Comparison of ENCODE assay signal across 29 mouse cellular contexts in the genomic region with DNA sequence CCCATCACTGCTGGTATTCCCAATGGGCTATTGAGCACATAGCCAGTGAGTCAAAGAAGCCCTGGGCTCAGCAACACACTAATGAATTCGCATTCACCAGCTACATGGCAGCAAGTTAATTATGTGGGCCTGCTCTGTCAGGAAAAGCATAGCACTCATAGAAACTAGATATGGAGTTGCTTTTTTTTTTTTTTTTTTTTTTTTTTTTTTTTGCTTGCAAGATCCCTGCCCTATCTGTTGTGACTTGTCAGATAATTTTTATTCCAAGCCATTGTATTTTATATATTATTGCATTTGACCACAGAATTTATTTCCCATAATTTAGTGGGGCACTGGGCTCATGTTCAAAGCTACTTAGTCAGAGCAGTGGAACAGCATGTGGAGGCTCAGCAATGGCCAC.
DNase-seq lines count a peak whose midpoint lies in the region; ATAC-seq and TF ChIP-seq lines count a peak whose summit lies in the region.
"Had no signal": no experiment of that assay in that cellular context is flagged by ENCODE, and none has a peak within 500 bp of the region (broad histone marks: within the 10 kb centered on the region; RNA-seq: fewer than 3 reads in every experiment).

No protein-coding gene starts in this region.

- ATAC-seq in intestine, embryonic 15.5 days, result peak; percentile 36
- no peak for ATAC-seq in intestine, embryonic 16.5 days
- ATAC-seq: CD4-positive, CD25-positive, alpha-beta regulatory T cell, adult 4 months; forebrain, postnatal 0 days; inflammation-experienced regulatory T-cells, adult 6 months had no signal

- no peaks in the 10 kb centered on the region for H3K27me3 ChIP-seq in intestine, embryonic 15.5 days (replicated peaks)
- no peaks in the 10 kb centered on the region for H3K27me3 ChIP-seq in intestine, embryonic 16.5 days (replicated peaks; ENCODE audit: control insufficient read depth, insufficient read depth, low read length)
- H3K27me3 ChIP-seq in CH12.LX (replicated peaks), result no peaks in the 10 kb centered on the region
- H3K27me3 ChIP-seq: forebrain, embryonic 12.5 days; heart, embryonic 12.5 days; hindbrain, embryonic 15.5 days; liver, embryonic 13.5 days; neural tube, embryonic 12.5 days had no signal

- no peak overlapping the region for H3K9ac ChIP-seq in intestine, embryonic 15.5 days
- H3K9ac ChIP-seq in intestine, embryonic 16.5 days (ENCODE audit: low read depth, low read length), result no peak overlapping the region
- H3K9ac ChIP-seq in CH12.LX (ENCODE audit: insufficient read depth, low read depth), result peak overlapping the region; percentile 57
- H3K9ac ChIP-seq: forebrain, embryonic 12.5 days; forebrain, postnatal 0 days; heart, embryonic 12.5 days; hindbrain, embryonic 15.5 days; liver, embryonic 13.5 days; neural tube, embryonic 12.5 days had no signal

- no peak for TF ChIP-seq CTCF in CH12.LX (conservative IDR thresholded peaks at IDR 0.05 in 1 of 2, IDR thresholded peaks at IDR 0.05 in 1 of 2; ENCODE audit: low read depth in 2 of 2, low read length in 2 of 2)
- TF ChIP-seq CTCF in brain, embryonic 14.5 days (IDR thresholded peaks at IDR 0.05; ENCODE audit: borderline replicate concordance, extremely low read depth, insufficient read depth, insufficient read length), result no peak
- no peak for TF ChIP-seq CTCF in olfactory bulb, adult 2 months (IDR thresholded peaks at IDR 0.05; ENCODE audit: insufficient read depth, low read depth, low read length)

- dilution Hi-C loops in CH12.LX (cut with MboI; ENCODE audit: extremely low pct_ligation_motif_present, extremely low pct_unique_long_range_greater_than_20kb, low sequenced_read_pairs), result no loop called here

- H3K4me3 ChIP-seq in intestine, embryonic 15.5 days (replicated peaks), result no peak overlapping the region
- no peak overlapping the region for H3K4me3 ChIP-seq in intestine, embryonic 16.5 days (ENCODE audit: low read length)
- peak overlapping the region in 1 of 3 experiments; percentile 80 for H3K4me3 ChIP-seq in CH12.LX (replicated peaks in 1 of 3; ENCODE audit: low read depth in 2 of 3, low read length in 2 of 3, poor library complexity in 1 of 3)
- H3K4me3 ChIP-seq in olfactory bulb, adult 2 months (ENCODE audit: insufficient read depth, low read depth, low read length), result no peak overlapping the region
- H3K4me3 ChIP-seq: forebrain, embryonic 12.5 days; heart, embryonic 12.5 days; hindbrain, embryonic 15.5 days; liver, embryonic 13.5 days; neural tube, embryonic 12.5 days had no signal

- no peaks in the 10 kb centered on the region for H3K9me3 ChIP-seq in intestine, embryonic 15.5 days
- no peaks in the 10 kb centered on the region for H3K9me3 ChIP-seq in intestine, embryonic 16.5 days (ENCODE audit: control insufficient read depth, low read length)
- peaks cover 9% of the 10 kb centered on the region for H3K9me3 ChIP-seq in CH12.LX (replicated peaks; ENCODE audit: low read length)
- H3K9me3 ChIP-seq: forebrain, embryonic 12.5 days; heart, embryonic 12.5 days; hindbrain, embryonic 15.5 days; liver, embryonic 13.5 days; neural tube, embryonic 12.5 days had no signal

- H3K36me3 ChIP-seq in intestine, embryonic 15.5 days, result no peaks in the 10 kb centered on the region
- no peaks in the 10 kb centered on the region for H3K36me3 ChIP-seq in intestine, embryonic 16.5 days (ENCODE audit: control insufficient read depth, insufficient read depth, low read length)
- H3K36me3 ChIP-seq in CH12.LX (replicated peaks in 1 of 2; ENCODE audit: control insufficient read depth in 1 of 2, insufficient read depth in 1 of 2, low read length in 1 of 2), result peaks cover 28 to 59% of the 10 kb centered on the region in 2 experiments
- H3K36me3 ChIP-seq: forebrain, embryonic 12.5 days; heart, embryonic 12.5 days; hindbrain, embryonic 15.5 days; liver, embryonic 13.5 days; neural tube, embryonic 12.5 days had no signal

- H3K4me2 ChIP-seq in intestine, embryonic 15.5 days (replicated peaks), result no peak overlapping the region
- H3K4me2 ChIP-seq in intestine, embryonic 16.5 days (ENCODE audit: low read depth, low read length), result no peak overlapping the region
- H3K4me2 ChIP-seq in CH12.LX (ENCODE audit: insufficient read depth, low read depth, poor library complexity, severe bottlenecking), result peak overlapping the region; percentile 91; the same call in 1 of the 2 replicates
- H3K4me2 ChIP-seq: forebrain, embryonic 12.5 days; heart, embryonic 12.5 days; hindbrain, embryonic 15.5 days; liver, embryonic 13.5 days; neural tube, embryonic 12.5 days had no signal

- no peak for TF ChIP-seq RAD21 in CH12.LX (IDR thresholded peaks at IDR 0.05; ENCODE audit: low read depth, low read length)

- H3K4me1 ChIP-seq in intestine, embryonic 15.5 days (replicated peaks), result no peaks in the 10 kb centered on the region
- no peaks in the 10 kb centered on the region for H3K4me1 ChIP-seq in intestine, embryonic 16.5 days (ENCODE audit: control insufficient read depth, insufficient read depth, low read length)
- peaks cover 16 to 59% of the 10 kb centered on the region in 2 experiments for H3K4me1 ChIP-seq in CH12.LX (ENCODE audit: control insufficient read depth in 1 of 2, insufficient read depth in 2 of 2)
- H3K4me1 ChIP-seq in olfactory bulb, adult 2 months (ENCODE audit: control insufficient read depth, insufficient read depth, low read length), result 0 out of 2 replicates have a peak, but pooled peaks cover 2% of the 10 kb centered on the region
- H3K4me1 ChIP-seq: forebrain, embryonic 12.5 days; heart, embryonic 12.5 days; hindbrain, embryonic 15.5 days; liver, embryonic 13.5 days; neural tube, embryonic 12.5 days had no signal

- no peak for TF ChIP-seq POLR2A in CH12.LX (IDR thresholded peaks at IDR 0.05; ENCODE audit: low read depth, low read length)
- TF ChIP-seq POLR2A in brain, embryonic 14.5 days (IDR thresholded peaks at IDR 0.05; ENCODE audit: borderline replicate concordance, extremely low read depth, insufficient read depth, insufficient read length, poor library complexity, severe bottlenecking), result no peak
- no peak for TF ChIP-seq POLR2A in olfactory bulb, adult 2 months (IDR thresholded peaks at IDR 0.05; ENCODE audit: insufficient read depth, low read depth, low read length)

- 74% methylated on average over 1 of the region's 1 CpGs for WGBS in intestine, embryonic 15.5 days
- 87% methylated on average over 1 of the region's 1 CpGs for WGBS in intestine, embryonic 16.5 days
- 78% methylated on average over 1 of the region's 1 CpGs for WGBS in olfactory bulb, adult 2 months

- in situ Hi-C loops in CH12.LX (cut with MboI; ENCODE audit: low pct_ligation_motif_present, low pct_unique_long_range_greater_than_20kb, low sequenced_read_pairs), result no loop called here

- no peak for TF ChIP-seq EP300 in CH12.LX (IDR thresholded peaks at IDR 0.05; ENCODE audit: low read length)

- DNase-seq in CH12.LX (ENCODE audit: extremely low read depth), result no peak
- DNase-seq in brain, embryonic 14.5 days (ENCODE audit: low read depth), result peak; percentile 24
- DNase-seq in right cerebral cortex, adult 2 months (ENCODE audit: low spot score in 2 of 2), result no peak
- DNase-seq in frontal cortex, adult 2 months (ENCODE audit: extremely low spot score in 1 of 2, low spot score in 1 of 2), result no peak
- DNase-seq: adrenal gland, adult 8-10 months; cerebellum, adult 11-12 months; cerebellum, postnatal 10 days; forebrain, postnatal 0 days; gastrocnemius, postnatal 36 days; heart, adult 18-20 months; heart, postnatal 4 days; kidney, adult 2 months; kidney, postnatal 36 days; liver, embryonic 13.5 days; lung, adult 2 months; lung, postnatal 10 days; spleen, adult 18-20 months; thymus, adult 18-20 months; thymus, postnatal 25 days had no signal

- peaks cover 58% of the 10 kb centered on the region for H3K79me2 ChIP-seq in CH12.LX (replicated peaks; ENCODE audit: control insufficient read depth, extremely low read depth, insufficient read depth, poor library complexity, severe bottlenecking)

- no peak overlapping the region for H3K27ac ChIP-seq in intestine, embryonic 15.5 days
- no peak overlapping the region for H3K27ac ChIP-seq in intestine, embryonic 16.5 days (ENCODE audit: low read length)
- peak overlapping the region; percentile 100 for H3K27ac ChIP-seq in CH12.LX (ENCODE audit: insufficient read depth, low read depth)
- peak overlapping the region; percentile 1; the same call in 1 of the 2 replicates for H3K27ac ChIP-seq in olfactory bulb, adult 2 months (ENCODE audit: insufficient read depth, low read depth, low read length)
- H3K27ac ChIP-seq: forebrain, embryonic 12.5 days; hindbrain, embryonic 15.5 days; liver, embryonic 13.5 days; macrophage; neural tube, embryonic 12.5 days had no signal

TF ChIP-seq in CH12.LX, 34 proteins besides CTCF, POLR2A, EP300 and RAD21:
- no peak for TF ChIP-seq USF2 (conservative IDR thresholded peaks at IDR 0.05; ENCODE audit: low read depth, low read length)
- TF ChIP-seq ZNF384 (IDR thresholded peaks at IDR 0.05; ENCODE audit: low read depth, low read length), result peak; percentile 84
- no peak for TF ChIP-seq PAX5 (IDR thresholded peaks at IDR 0.05; ENCODE audit: low read length)
- no peak for TF ChIP-seq ZMIZ1 (IDR thresholded peaks at IDR 0.05; ENCODE audit: low read depth, low read length)
- TF ChIP-seq UBTF (IDR thresholded peaks at IDR 0.05; ENCODE audit: low read depth, low read length), result no peak
- TF ChIP-seq JUND (conservative IDR thresholded peaks at IDR 0.05; ENCODE audit: low read depth, low read length), result no peak
TF ChIP-seq in CH12.LX: peak in this region for 1.

Comparison
In these comparisons a context has a peak if more than half of its experiments do, and no peak if none do; other contexts are left out.
1. H3K27ac ChIP-seq: peak in CH12.LX (single experiment) and olfactory bulb, adult 2 months (single experiment); none in intestine, embryonic 15.5 days (single experiment) and intestine, embryonic 16.5 days (single experiment).